Mouse (Mus musculus) cerebellum, adult 2 months (tissue): ENCODE measurements around the gene Actr10. TPM values are rescaled to one million over a fixed set of nuclear protein-coding genes. Genes with fewer than 3 reads are reported as not detected.
A peak's percentile ranks its signal among the peaks of the same experiment; 100 is the strongest.

Experiments used
- DNase-seq, 2 experiments: peaks; one replicate each; pipeline ENCODE4 v3.0.0; 2021
- H3K27ac ChIP-seq: fragments of 200-500 bp; 2 replicates; pipeline ENCODE4 v1.5.1; 2012; ENCODE audit warnings: low read length, control low read depth, inconsistent platforms; ENCODE audit not compliant: insufficient read depth
- H3K27me3 ChIP-seq: fragments of 200-500 bp; 2 replicates; pipeline ENCODE4 v1.6.1; 2012; ENCODE audit warnings: inconsistent platforms, mild to moderate bottlenecking, low read length, moderate library complexity; ENCODE audit not compliant: control insufficient read depth, insufficient read depth
- H3K4me1 ChIP-seq: fragments of 200-500 bp; 2 replicates; pipeline ENCODE4 v1.6.1; 2011; ENCODE audit warnings: low read length; ENCODE audit not compliant: control insufficient read depth, insufficient read depth
- H3K4me3 ChIP-seq: fragments of 200-500 bp; replicated peaks from 2 replicates; pipeline ENCODE3; 2011; ENCODE audit warnings: mild to moderate bottlenecking, low read depth, low read length, control low read depth; ENCODE audit not compliant: insufficient read depth
- CTCF ChIP-seq: fragments of 200-500 bp; IDR thresholded peaks from 2 replicates; pipeline ENCODE4 v1.5.1; 2011; ENCODE audit warnings: low read depth, mild to moderate bottlenecking, control low read depth, low read length, moderate library complexity, borderline replicate concordance; ENCODE audit not compliant: insufficient read depth
- POLR2A ChIP-seq: fragments of 200-500 bp; IDR thresholded peaks from 2 replicates; pipeline ENCODE4 v1.6.1; 2011; ENCODE audit warnings: low read length, control low read depth, borderline replicate concordance; ENCODE audit not compliant: insufficient read depth
- WGBS: fragments of 180-500 bp; shearing (Covaris S2); methylation state at CpG from one replicate; pipeline ENCODE4 v1.1.7; 2018; 5-methylcytosine and 5-hydroxymethylcytosine counted together
- polyA plus RNA-seq: library from polyadenylated mRNA; depleted of rRNA; stranded (reverse); fragments of >200 nt; gene quantifications from 2 replicates; pipeline ENCODE4 v1.2.3, GENCODE M21; 2012; rRNA removed

Actr10 gene
- 108 and 110 TPM in 2 replicates for polyA plus RNA-seq

GRCm38 (mm10) chr12:70937571-70938384 is at the start of gene Actr10:
TSS of gene Actr10 (plus strand) at chr12:70937857.
- DNase-seq = peak; percentile 90 to 92
- Histone ChIP-seq H3K27me3 (no peaks in the 10 kb centered on the region), H3K4me3 (peak within 1 kb of the TSS; percentile 95), H3K27ac (peak within 1 kb of the TSS; percentile 64), H3K4me1 (peaks cover 5% of the 10 kb centered on the region; the same call in 1 of the 2 replicates)
- WGBS = under 1% methylated on average over 59 of the region's 59 CpGs
- TF ChIP-seq POLR2A (peak; percentile 95; the same call in 1 of the 2 replicates), CTCF (no peak)

- DNase-seq = no peak
- WGBS = 78% methylated on average over 5 of the region's 5 CpGs
- peaks cover 11% of the 10 kb centered on the region for H3K4me1 ChIP-seq
- H3K27me3 ChIP-seq = no peaks in the 10 kb centered on the region
- TF ChIP-seq CTCF (no peak), POLR2A (no peak)
- no peak overlapping the region for H3K4me3 ChIP-seq
- no peak overlapping the region for H3K27ac ChIP-seq
Observed at GRCm38 (mm10) chr12:70890405-70890804, 47.3 kb upstream of the Actr10 start.

GRCm38 (mm10) chr12:70890874-70891470 is 46.7 kb upstream of the Actr10 start:
- WGBS = 90% methylated on average over 8 of the region's 8 CpGs
- Histone ChIP-seq H3K27me3 (no peaks in the 10 kb centered on the region), H3K4me3 (no peak overlapping the region), H3K4me1 (peaks cover 11% of the 10 kb centered on the region), H3K27ac (no peak overlapping the region)
- TF ChIP-seq CTCF (no peak), POLR2A (no peak)
- DNase-seq = no peak

- Histone ChIP-seq H3K27me3 (no peaks in the 10 kb centered on the region), H3K27ac (no peak overlapping the region), H3K4me1 (peaks cover 11% of the 10 kb centered on the region), H3K4me3 (no peak overlapping the region)
- TF ChIP-seq POLR2A (no peak), CTCF (no peak)
- WGBS = 13% methylated on average over 7 of the region's 7 CpGs
- DNase-seq = peak; percentile 45 to 65
Observed at GRCm38 (mm10) chr12:70895275-70895674, 42.4 kb upstream of the Actr10 start.

GRCm38 (mm10) chr12:70896068-70896467 is 41.6 kb upstream of the Actr10 start:
- no peak overlapping the region for H3K27ac ChIP-seq
- H3K27me3 ChIP-seq = no peaks in the 10 kb centered on the region
- TF ChIP-seq CTCF = no peak
- TF ChIP-seq POLR2A = no peak
- peaks cover 11% of the 10 kb centered on the region for H3K4me1 ChIP-seq
- 89% methylated on average over 10 of the region's 10 CpGs for WGBS
- no peak for DNase-seq
- no peak overlapping the region for H3K4me3 ChIP-seq

GRCm38 (mm10) chr12:70897434-70897833 is 40.2 kb upstream of the Actr10 start:
- DNase-seq = peak in 1 of 2 experiments; percentile 41
- H3K4me1 ChIP-seq = peaks cover 11% of the 10 kb centered on the region
- WGBS = 88% methylated on average over 8 of the region's 8 CpGs
- TF ChIP-seq CTCF (peak; percentile 44; the same call in 1 of the 2 replicates), POLR2A (no peak)
- H3K27me3 ChIP-seq = no peaks in the 10 kb centered on the region
- no peak overlapping the region for H3K4me3 ChIP-seq
- H3K27ac ChIP-seq = no peak overlapping the region

GRCm38 (mm10) chr12:70898450-70898849 is 39.2 kb upstream of the Actr10 start:
- WGBS = 91% methylated on average over 8 of the region's 8 CpGs
- H3K4me1 ChIP-seq = peaks cover 11% of the 10 kb centered on the region
- no peaks in the 10 kb centered on the region for H3K27me3 ChIP-seq
- no peak overlapping the region for H3K27ac ChIP-seq
- no peak for DNase-seq
- TF ChIP-seq POLR2A (no peak), CTCF (peak; percentile 29; the same call in 1 of the 2 replicates)
- H3K4me3 ChIP-seq = no peak overlapping the region
